Mouse (Mus musculus) layer of hippocampus, postnatal 25 days (tissue): Measurements from ENCODE around the gene Cntn4. TPM values are rescaled to one million over a fixed set of nuclear protein-coding genes. Genes with fewer than 3 reads are reported as not detected.

Source experiments
- DNase-seq, 2 experiments: peaks; one replicate each; pipeline ENCODE4 v3.0.0; 2022; ENCODE audit warnings: mixed read lengths in 2 of 2, low spot score in 1 of 2; ENCODE audit errors: extremely low spot score in 1 of 2
- total RNA-seq, 2 experiments: library from RNA; stranded (reverse); gene quantifications; 2 replicates each; pipeline ENCODE4 v1.2.3; 2021

The Cntn4 gene
- total RNA-seq, 2 experiments from 2014 or later: 21.9 to 27.1 TPM

GRCm38 (mm10) chr6:106078071-106078603, 400.7 kb downstream of the Cntn4 start:
- no peak for DNase-seq

DNA sequence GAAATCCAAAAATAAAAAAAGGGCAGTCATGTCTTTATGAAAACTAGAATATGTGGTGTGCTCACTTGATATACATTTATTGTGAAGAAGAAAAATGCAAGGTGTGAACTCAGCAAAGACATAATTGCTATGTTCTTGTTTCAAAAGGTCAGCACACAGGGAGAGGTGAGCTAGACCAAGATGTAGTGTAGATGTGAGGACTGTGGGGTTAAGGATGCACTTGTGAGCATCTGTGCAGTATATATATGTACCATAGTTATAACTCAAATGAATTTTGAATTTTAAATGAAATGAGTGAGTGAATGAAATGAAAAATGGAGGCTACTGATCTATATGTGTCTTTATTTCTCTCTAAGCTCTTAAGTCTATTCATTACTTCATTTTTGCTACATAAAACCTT, 401.2 kb downstream of the Cntn4 start:
- DNase-seq: no peak

- DNase-seq: no peak
Observed at GRCm38 (mm10) chr6:106097856-106098255, 420.4 kb downstream of the Cntn4 start.

DNA sequence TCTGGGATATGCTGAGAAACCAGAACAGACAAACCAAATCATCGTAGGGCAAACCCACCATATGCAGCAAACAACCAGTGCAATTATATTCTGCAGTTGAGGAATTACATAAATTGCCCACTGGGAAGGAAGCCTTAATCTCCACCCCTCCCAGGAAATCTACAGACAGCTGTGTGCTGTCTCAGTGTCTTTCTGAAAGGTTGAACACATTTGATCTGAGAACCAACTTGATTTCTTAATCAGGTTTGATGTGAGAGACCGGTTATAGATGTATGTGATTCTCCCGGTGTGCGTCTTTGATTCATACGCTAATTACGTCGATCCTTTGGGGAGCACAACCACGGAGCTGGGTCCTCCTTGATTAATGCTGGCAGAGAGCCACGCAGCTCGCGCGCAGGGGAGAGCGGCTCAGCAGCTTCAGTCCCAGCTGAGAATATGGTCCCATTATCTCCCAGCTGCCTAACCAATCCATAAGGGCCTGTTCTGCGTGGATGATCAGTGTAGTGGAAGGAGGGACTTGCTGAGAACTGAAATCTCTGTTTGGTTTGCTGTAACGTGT, 441.1 kb downstream of the Cntn4 start:
- DNase-seq: peak; percentile 27 to 54

DNA sequence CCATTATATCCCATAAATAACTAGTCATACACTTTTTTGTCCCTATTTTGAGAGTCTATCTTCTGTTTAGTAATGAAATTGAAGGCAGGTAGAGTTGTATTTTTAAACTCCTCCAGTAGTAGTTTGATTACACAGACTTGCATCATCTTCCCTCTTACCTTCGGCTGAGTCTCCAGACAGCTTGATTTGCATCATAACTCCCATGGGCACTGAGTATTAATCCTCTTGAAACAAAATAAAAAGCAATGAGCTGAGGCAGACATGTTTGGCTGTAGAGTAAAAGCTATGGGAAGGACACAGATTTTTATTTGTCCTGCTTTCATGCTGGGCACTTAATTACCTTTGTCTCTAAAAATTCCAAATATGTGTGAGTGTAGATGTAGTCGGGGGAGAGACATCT, 476.1 kb downstream of the Cntn4 start:
- DNase-seq: no peak

- DNase-seq: no peak
Observed at GRCm38 (mm10) chr6:106155362-106155761, 477.9 kb downstream of the Cntn4 start.

GRCm38 (mm10) chr6:106177546-106177945, 500.1 kb downstream of the Cntn4 start:
- DNase-seq: peak in 1 of 2 experiments; percentile 43

DNA sequence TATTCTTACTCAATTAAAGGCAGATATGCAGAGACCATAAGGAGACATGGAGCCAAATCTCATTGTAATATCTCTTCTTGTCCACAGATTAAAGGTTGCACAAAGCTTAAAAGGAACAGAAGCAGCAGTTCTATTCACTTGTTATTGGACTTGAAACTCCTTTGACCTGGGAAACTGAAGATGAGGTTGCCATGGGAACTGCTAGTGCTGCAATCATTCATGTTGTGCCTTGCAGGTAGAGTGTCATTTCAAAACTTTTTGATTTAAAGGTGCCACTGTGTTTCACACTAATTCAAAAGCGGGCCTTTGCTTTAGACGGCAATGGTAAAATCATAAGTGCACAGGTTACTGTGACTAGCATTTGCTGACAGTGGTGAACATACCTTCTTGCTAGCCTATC, 504.1 kb downstream of the Cntn4 start:
- no peak for DNase-seq

DNA sequence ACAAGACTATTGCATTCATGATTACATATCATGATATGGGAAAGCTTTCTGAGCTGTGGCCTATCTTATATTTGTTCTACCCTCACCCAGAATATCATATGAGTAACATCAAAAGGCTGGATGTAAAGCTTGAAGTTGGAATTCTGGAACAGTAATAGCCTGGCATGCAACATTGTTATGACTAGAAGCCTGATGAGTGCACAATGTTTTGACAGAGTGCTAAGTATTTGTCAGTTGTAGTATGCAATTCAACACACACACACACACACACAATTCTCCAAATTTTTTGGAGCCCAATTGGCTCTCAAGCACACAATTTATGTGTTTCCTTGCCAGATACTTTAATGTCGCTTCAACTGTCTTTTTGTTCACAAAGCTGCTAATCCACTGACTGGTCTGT, 523.5 kb downstream of the Cntn4 start:
- DNase-seq: no peak

GRCm38 (mm10) chr6:106207401-106207800, 529.9 kb downstream of the Cntn4 start:
- no peak for DNase-seq

DNA sequence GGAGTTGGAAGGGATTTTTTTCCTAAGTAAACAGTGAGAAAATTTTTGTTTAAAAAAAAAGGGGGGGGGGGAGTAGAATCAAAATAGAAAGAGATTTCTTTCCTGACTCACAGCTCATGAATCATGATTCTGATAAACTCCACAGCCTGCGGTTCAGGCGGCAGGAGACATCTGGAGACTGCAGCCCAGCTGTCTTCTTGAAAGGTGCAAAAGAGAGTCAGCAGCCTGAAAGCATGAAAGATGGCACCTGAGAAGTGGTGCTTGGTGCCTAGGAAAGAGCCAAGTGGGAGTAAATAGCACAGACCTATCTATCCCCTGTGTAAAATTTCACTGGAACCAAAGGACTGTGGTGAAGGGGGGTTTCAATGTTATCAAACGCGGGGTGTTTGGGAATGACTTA, 535.6 kb downstream of the Cntn4 start:
- no peak for DNase-seq

DNA sequence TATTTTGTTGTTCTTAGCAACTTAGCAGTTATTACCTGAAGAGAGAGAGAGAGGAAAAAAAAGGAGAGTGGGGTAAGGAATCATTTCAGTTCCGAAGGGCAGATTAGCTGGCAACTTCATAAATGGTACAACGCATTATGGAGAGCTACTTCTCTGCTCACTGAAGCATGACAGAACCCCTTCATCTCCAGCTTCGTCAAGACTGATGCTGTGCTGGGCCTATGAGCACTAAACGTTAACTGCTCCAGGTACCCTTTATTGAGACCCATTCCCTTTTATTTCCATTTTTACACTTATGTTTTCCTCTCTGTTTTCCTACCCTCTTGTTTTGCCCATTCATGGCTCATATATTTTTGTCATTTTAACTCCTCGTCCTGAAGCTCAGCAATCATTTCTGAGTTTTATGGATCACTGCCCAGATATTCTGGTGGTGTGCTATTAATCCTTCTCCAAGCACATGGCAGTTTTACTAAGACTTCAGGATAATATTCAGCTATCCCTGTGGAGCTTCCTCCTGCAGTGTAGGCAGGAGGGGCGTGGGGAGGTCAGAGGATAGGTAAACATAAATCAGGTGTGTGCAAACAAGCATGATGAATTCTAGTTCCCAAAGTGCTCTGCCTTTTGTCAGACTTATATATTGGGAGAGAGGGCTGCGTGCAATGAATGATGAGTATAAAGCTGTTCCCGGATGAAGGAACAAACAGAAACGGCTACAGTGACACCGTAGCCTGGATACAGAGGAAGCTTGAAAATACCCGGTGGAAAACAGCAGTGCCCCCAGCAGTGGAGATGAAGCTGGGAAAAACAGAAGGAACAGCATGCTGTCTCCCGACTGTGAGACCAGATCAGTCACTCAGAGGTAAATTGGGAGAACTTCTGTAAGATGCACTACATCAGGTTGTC, 559.8 kb downstream of the Cntn4 start:
- no peak for DNase-seq

DNA sequence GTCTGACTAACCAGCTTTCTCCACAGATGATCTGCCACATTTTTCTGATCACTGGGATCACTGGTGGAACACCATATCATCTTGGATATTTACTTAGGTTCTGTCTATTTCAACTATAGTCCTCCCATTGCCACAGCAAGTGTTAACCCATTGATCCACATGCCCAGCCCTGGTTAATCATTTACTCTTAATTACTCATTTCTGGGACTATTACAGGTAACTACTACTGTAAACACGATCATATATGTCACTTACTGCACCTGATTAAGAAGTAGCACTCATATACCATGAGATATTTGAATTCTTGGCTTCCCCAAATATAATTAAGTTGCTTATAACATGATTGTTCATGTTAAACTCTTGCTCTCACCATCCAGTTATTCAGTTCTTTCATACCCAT, 564.1 kb downstream of the Cntn4 start:
- no peak for DNase-seq

DNA sequence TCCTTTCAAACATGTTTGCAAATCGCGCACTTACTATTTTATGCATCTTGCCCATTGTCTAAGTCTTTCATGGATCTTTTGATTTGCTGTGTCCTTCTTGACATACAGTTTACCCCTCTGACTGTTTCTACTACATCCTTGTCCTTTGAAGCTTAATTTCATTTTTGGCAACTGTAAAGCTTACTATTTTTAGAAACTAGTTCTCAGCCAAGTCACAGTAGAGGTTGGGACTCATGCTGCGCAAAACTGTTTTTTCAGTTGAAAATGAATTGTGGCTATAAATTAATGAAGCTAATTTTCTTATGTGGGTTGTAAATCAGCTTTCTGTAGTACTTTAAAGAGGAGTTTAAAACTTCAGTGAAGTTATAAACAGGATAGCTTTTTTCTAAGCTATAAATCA, 585.9 kb downstream of the Cntn4 start:
- no peak for DNase-seq

GRCm38 (mm10) chr6:106265487-106265886, 588.0 kb downstream of the Cntn4 start:
- no peak for DNase-seq

DNA sequence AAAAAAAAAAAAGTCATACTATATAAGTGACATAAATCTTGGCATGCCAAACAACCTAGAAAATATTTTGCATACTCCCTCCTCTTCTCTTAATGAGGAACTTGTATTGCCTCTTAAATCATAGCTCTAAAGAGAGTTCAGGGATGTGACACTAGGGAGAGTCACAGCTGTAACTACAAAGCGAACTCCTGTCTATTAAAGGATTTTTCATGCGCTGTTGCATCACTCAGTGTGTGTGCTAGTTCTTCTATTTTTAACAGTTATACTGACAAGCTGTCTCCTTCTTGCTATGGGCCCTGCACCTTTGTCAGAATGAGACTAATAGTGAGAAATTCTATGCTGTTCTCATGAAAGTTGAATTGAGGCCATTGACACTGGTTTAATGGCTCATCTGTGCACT, 588.8 kb downstream of the Cntn4 start:
- no peak for DNase-seq

GRCm38 (mm10) chr6:106268723-106269122, 591.3 kb downstream of the Cntn4 start:
- no peak for DNase-seq

DNA sequence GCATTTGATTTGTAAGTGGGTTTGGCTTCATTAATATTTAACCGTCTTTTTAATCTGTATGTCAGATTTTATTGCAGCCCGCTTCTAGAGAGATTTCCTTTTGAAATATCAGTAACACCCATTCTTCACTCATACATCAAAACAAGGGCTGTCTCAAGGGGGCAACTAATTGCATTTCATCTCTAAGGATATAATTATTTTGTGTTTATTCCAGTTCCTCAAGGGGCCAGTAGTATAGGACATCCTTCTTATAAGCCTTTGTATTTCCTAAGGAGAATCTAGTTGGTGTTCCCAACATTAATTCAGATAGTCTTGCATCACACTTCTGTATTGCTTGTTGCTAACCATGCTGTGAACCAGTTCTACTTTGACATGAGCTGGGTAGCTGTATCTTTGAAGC, 599.7 kb downstream of the Cntn4 start:
- no peak for DNase-seq

DNA sequence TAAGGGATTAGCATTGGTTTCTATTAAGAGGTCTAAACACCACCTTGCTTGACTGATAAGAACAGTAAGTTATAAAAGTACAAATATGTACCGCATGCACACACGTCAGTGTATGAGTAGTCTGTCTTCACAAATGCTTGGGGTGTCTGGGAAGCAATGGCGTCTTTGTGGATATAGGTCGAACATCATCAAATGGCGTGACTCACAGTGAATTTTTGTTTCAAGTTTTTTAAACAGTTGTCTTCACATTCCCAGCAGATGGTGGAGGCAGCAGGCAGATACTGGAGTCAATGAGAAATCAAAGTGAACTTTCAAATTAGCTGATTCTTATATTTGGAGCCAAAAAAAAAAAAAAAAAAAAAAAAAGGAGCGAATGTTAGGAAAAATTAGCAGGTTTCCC, 604.2 kb downstream of the Cntn4 start:
- peak in 1 of 2 experiments; percentile 16 for DNase-seq

DNA sequence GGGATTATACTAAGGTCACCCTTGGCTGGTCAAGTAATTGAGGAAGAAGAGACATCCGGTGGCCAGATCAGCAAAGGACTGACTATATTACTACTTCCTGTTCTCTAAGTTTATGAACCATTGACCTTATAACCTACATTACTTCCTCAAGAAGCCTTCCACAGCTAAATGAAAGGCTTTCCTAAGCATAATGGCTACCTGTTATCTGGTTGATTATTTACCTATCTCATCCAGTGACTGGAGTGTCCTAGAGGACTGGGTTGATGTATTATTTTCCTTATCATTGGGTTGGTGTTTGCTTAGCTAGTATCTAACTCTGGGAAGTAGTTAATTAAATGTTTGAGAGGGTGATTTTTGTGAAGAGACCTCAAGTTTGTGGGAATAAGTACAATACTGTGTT, 606.4 kb downstream of the Cntn4 start:
- DNase-seq: no peak

DNA sequence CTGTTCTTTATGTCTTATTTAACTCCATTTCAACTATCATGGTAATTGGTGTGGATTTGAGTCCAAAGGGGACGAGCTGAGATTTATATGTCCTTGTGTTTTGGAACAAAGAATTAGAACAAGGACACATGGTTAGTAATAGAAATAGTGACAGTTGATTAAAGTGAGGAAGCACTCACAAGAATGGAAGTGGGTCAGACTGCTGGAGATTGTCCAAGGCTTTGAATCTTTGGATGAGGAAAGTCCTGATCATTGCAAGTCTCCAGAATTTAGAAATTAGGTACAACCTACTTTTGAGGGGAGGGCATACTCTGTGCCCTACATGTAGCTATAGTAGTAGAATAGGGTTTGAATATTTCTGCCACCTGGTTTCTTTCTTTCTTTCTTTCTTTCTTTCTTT, 622.0 kb downstream of the Cntn4 start:
- no peak for DNase-seq

GRCm38 (mm10) chr6:106300179-106300578, 622.7 kb downstream of the Cntn4 start:
- DNase-seq: no peak
